In genomic region chr14:32856246-32856645, GRCm38 (mm10) we compare ENCODE assay signal across 8 mouse cellular contexts. TPM values are rescaled to one million over a fixed set of nuclear protein-coding genes. Genes with fewer than 3 reads are reported as not detected.
A peak's percentile ranks its signal among the peaks of the same experiment; 100 is the strongest.
DNase-seq lines count a peak whose midpoint lies in the region; ATAC-seq lines count a peak whose summit lies in the region.

No protein-coding gene starts in this region.

- H3K9me3 ChIP-seq in heart, embryonic 11.5 days (replicated peaks; ENCODE audit: control insufficient read depth, low read length): no peaks in the 10 kb centered on the region
- no peaks in the 10 kb centered on the region for H3K9me3 ChIP-seq in embryonic facial prominence, embryonic 10.5 days
- no peaks in the 10 kb centered on the region for H3K9me3 ChIP-seq in hindbrain, embryonic 13.5 days
- no peaks in the 10 kb centered on the region for H3K9me3 ChIP-seq in midbrain, embryonic 11.5 days (ENCODE audit: control insufficient read depth, low read length)

- peak overlapping the region; percentile 81; the same call in 1 of the 2 replicates for H3K9ac ChIP-seq in heart, embryonic 11.5 days (ENCODE audit: low read depth, low read length)
- peak overlapping the region; percentile 80 for H3K9ac ChIP-seq in hindbrain, embryonic 13.5 days
- H3K9ac ChIP-seq in midbrain, embryonic 11.5 days (ENCODE audit: low read length): peak overlapping the region; percentile 83; the same call in 1 of the 2 replicates

- H3K4me2 ChIP-seq in heart, embryonic 11.5 days: peak overlapping the region; percentile 89
- H3K4me2 ChIP-seq in hindbrain, embryonic 13.5 days: peak overlapping the region; percentile 89
- peak overlapping the region; percentile 72 for H3K4me2 ChIP-seq in midbrain, embryonic 11.5 days

- H3K27ac ChIP-seq in heart, embryonic 11.5 days (ENCODE audit: low read depth, low read length): no peak overlapping the region; the same call in 1 of the 2 replicates
- no peak overlapping the region for H3K27ac ChIP-seq in embryonic facial prominence, embryonic 10.5 days (replicated peaks)
- no peak overlapping the region for H3K27ac ChIP-seq in hindbrain, embryonic 13.5 days
- no peak overlapping the region for H3K27ac ChIP-seq in midbrain, embryonic 11.5 days (ENCODE audit: low read depth, low read length)

- H3K27me3 ChIP-seq in heart, embryonic 11.5 days (ENCODE audit: control insufficient read depth, insufficient read depth, low read length): peaks cover 7% of the 10 kb centered on the region; the same call in 1 of the 2 replicates
- peaks cover 39% of the 10 kb centered on the region for H3K27me3 ChIP-seq in embryonic facial prominence, embryonic 10.5 days (replicated peaks; ENCODE audit: low read depth, poor library complexity, severe bottlenecking)
- peaks cover 35% of the 10 kb centered on the region for H3K27me3 ChIP-seq in hindbrain, embryonic 13.5 days
- H3K27me3 ChIP-seq in midbrain, embryonic 11.5 days (ENCODE audit: control insufficient read depth, insufficient read depth, low read length): peaks cover 5% of the 10 kb centered on the region

- ATAC-seq in heart, embryonic 11.5 days (replicated peaks; ENCODE audit: insufficient number of reproducible peaks, low FRiP score, low TSS enrichment): no peak
- ATAC-seq in hindbrain, embryonic 13.5 days (ENCODE audit: low FRiP score): no peak; the same call in 1 of the 2 replicates
- no peak for ATAC-seq in midbrain, embryonic 11.5 days (ENCODE audit: low FRiP score)

- WGBS in heart, embryonic 11.5 days (ENCODE audit: insufficient replicate concordance): 36% methylated on average over 5 of the region's 5 CpGs
- 39% methylated on average over 5 of the region's 5 CpGs for WGBS in embryonic facial prominence, embryonic 10.5 days
- WGBS in hindbrain, embryonic 13.5 days: 39% methylated on average over 5 of the region's 5 CpGs
- WGBS in midbrain, embryonic 11.5 days: 51% methylated on average over 5 of the region's 5 CpGs

- peaks cover 25% of the 10 kb centered on the region for H3K4me1 ChIP-seq in heart, embryonic 11.5 days (ENCODE audit: control insufficient read depth, insufficient read depth, low read length)
- peaks cover 20% of the 10 kb centered on the region for H3K4me1 ChIP-seq in embryonic facial prominence, embryonic 10.5 days
- peaks cover 20% of the 10 kb centered on the region for H3K4me1 ChIP-seq in hindbrain, embryonic 13.5 days (replicated peaks)
- peaks cover 2% of the 10 kb centered on the region; the same call in 1 of the 2 replicates for H3K4me1 ChIP-seq in midbrain, embryonic 11.5 days (ENCODE audit: control insufficient read depth, insufficient read depth, low read length)

- no peak for DNase-seq in heart, adult 9 months (ENCODE audit: low spot score in 2 of 2)
- no peak for DNase-seq in embryonic facial prominence, embryonic 10.5 days (ENCODE audit: low spot score)
- DNase-seq in midbrain, embryonic 11.5 days (ENCODE audit: low spot score, missing footprints): no peak
- no peak for DNase-seq in adrenal gland, adult 18-20 months (ENCODE audit: low spot score in 2 of 2)
- DNase-seq in right cerebral cortex, adult 2 months (ENCODE audit: low spot score in 2 of 2): no peak
- no peak for DNase-seq in ovary, postnatal 14 days (ENCODE audit: low spot score)

- H3K36me3 ChIP-seq in heart, embryonic 11.5 days (ENCODE audit: control insufficient read depth, insufficient read depth, low read length): no peaks in the 10 kb centered on the region
- H3K36me3 ChIP-seq in embryonic facial prominence, embryonic 10.5 days (replicated peaks): no peaks in the 10 kb centered on the region
- no peaks in the 10 kb centered on the region for H3K36me3 ChIP-seq in hindbrain, embryonic 13.5 days
- H3K36me3 ChIP-seq in midbrain, embryonic 11.5 days (ENCODE audit: control insufficient read depth, insufficient read depth, low read length): no peaks in the 10 kb centered on the region

- peak overlapping the region; percentile 64 for H3K4me3 ChIP-seq in heart, embryonic 11.5 days (ENCODE audit: low read depth, low read length)
- H3K4me3 ChIP-seq in embryonic facial prominence, embryonic 10.5 days: peak overlapping the region; percentile 71
- H3K4me3 ChIP-seq in hindbrain, embryonic 13.5 days: peak overlapping the region; percentile 54
- H3K4me3 ChIP-seq in midbrain, embryonic 11.5 days (ENCODE audit: low read depth, low read length): peak overlapping the region; percentile 45

RNA-seq across cellular contexts. Expression of gene Vstm4, which starts 0.3 kb away (rescaled TPM):
- polyA plus RNA-seq in heart, embryonic 11.5 days (2014; fragmentation: Nextera tagmentation; extraction: Ambion mirVana): 9.7 and 12.5 TPM in 2 replicates
- 1.9 and 2.2 TPM in 2 replicates for polyA plus RNA-seq in embryonic facial prominence, embryonic 10.5 days (2016; fragmentation: Nextera tagmentation; extraction: Ambion mirVana)
- 9.6 and 11.3 TPM in 2 replicates for polyA plus RNA-seq in hindbrain, embryonic 13.5 days (2015; fragmentation: Nextera tagmentation; extraction: Ambion mirVana)
- polyA plus RNA-seq in midbrain, embryonic 11.5 days (2014; fragmentation: Nextera tagmentation; extraction: Ambion mirVana): 4.5 and 4.6 TPM in 2 replicates
- 10 to 100 TPM in 1 of 2 experiments, 1 to 10 TPM in 1; 9.7 to 12.9 TPM for total RNA-seq in adrenal gland, adult 18-20 months (2021)

RNA-seq across cellular contexts. Expression of gene Fam170b, which starts 22.5 kb away (rescaled TPM):
- polyA plus RNA-seq in heart, embryonic 11.5 days (2014; fragmentation: Nextera tagmentation; extraction: Ambion mirVana): not detected in 2 replicates
- not detected in 2 replicates for polyA plus RNA-seq in embryonic facial prominence, embryonic 10.5 days (2016; fragmentation: Nextera tagmentation; extraction: Ambion mirVana)
- polyA plus RNA-seq in hindbrain, embryonic 13.5 days (2015; fragmentation: Nextera tagmentation; extraction: Ambion mirVana): not detected in 2 replicates
- polyA plus RNA-seq in midbrain, embryonic 11.5 days (2014; fragmentation: Nextera tagmentation; extraction: Ambion mirVana): not detected in 2 replicates
- under 1 TPM in 1 of 2 experiments, not detected in 1; 0.29 TPM for total RNA-seq in adrenal gland, adult 18-20 months (2021)
